Mouse (Mus musculus): ENCODE results near the gene Reep6. TPM values are rescaled to one million over a fixed set of nuclear protein-coding genes. Genes with fewer than 3 reads are reported as not detected.

Gene Reep6
- total and polyA plus RNA-seq, 3 experiments: 1.3 to 72.8 (median 49.5) TPM

- Histone ChIP-seq H3K9me3 (replicated peaks) (no peaks in the 10 kb centered on the region), H3K4me3 (ENCODE audit: low read depth, low read length) (no peak overlapping the region), H3K36me3 (replicated peaks) (no peaks in the 10 kb centered on the region), H3K27me3 (ENCODE audit: insufficient read depth, low read length) (peaks cover 86% of the 10 kb centered on the region), H3K4me1 (ENCODE audit: insufficient read depth, low read depth, low read length) (peaks cover 36% of the 10 kb centered on the region)
- TF ChIP-seq CTCF (IDR thresholded peaks at IDR 0.05; ENCODE audit: low read depth, low read length) (no peak), TAL1 (conservative IDR thresholded peaks at IDR 0.05; ENCODE audit: low read depth, low read length) (no peak), GATA1 (IDR thresholded peaks at IDR 0.05; ENCODE audit: borderline replicate concordance, low read length) (no peak), POLR2AphosphoS5 (IDR thresholded peaks at IDR 0.05; ENCODE audit: insufficient replicate concordance, low read depth, low read length) (no peak), GATA2 (IDR thresholded peaks at IDR 0.05; ENCODE audit: borderline replicate concordance, low read depth, low read length) (no peak)
- DNase-seq (ENCODE audit: low spot score): no peak
- no peak for ATAC-seq (ENCODE audit: extremely low read depth, insufficient number of reproducible peaks, low FRiP score, poor library complexity, severe bottlenecking)
Measured at GRCm38 (mm10) chr10:80300672-80301181, 29.0 kb upstream of the Reep6 start.

DNA sequence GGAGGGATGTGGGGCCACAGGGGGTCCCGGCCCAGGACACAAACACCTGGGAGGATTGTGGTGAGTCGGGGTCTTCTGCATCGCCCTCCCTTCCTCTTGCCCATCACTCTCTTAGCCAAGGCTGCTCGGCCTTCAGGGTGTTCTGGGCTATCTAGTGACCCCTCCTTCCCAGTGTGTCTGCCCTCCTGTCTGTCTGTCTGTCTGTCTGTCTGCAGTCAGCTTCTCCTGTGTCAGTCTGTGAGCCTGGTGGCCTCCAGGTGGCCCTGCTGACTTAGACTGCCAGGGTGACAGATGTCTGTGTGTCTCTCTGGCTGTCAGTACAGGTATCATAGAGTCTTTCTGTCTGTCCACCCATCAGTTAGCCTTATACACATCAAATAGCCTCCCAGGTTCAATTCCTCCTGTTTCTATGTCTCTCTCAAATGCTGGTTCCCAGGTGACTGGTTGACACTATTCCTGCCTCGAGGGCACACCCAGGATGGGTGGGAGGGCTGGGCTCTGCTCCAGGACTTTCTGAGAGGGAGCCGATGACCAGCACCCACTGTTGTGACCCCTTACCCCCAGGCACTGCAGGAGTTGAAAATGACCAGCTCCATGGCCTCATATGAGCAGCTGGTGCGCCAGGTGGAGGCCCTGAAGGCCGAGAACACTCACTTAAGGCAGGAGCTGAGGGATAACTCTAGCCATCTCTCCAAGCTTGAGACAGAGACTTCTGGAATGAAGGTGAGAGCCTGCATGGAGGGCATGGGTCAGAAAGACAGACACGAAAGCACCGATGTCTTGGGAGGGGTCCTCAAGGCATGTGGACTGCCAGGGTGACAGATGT is 28.3 kb upstream of the Reep6 start:
- DNase-seq (ENCODE audit: low spot score) (no peak), ATAC-seq (ENCODE audit: extremely low read depth, insufficient number of reproducible peaks, low FRiP score, poor library complexity, severe bottlenecking) (no peak)
- Histone ChIP-seq H3K4me3 (ENCODE audit: low read depth, low read length) (no peak overlapping the region), H3K36me3 (replicated peaks) (no peaks in the 10 kb centered on the region), H3K9me3 (replicated peaks) (no peaks in the 10 kb centered on the region), H3K27me3 (ENCODE audit: insufficient read depth, low read length) (peaks cover 92% of the 10 kb centered on the region), H3K4me1 (ENCODE audit: insufficient read depth, low read depth, low read length) (peaks cover 29% of the 10 kb centered on the region)
- TF ChIP-seq TAL1 (conservative IDR thresholded peaks at IDR 0.05; ENCODE audit: low read depth, low read length) (no peak), POLR2AphosphoS5 (IDR thresholded peaks at IDR 0.05; ENCODE audit: insufficient replicate concordance, low read depth, low read length) (no peak), CTCF (IDR thresholded peaks at IDR 0.05; ENCODE audit: low read depth, low read length) (no peak), GATA2 (IDR thresholded peaks at IDR 0.05; ENCODE audit: borderline replicate concordance, low read depth, low read length) (no peak), GATA1 (IDR thresholded peaks at IDR 0.05; ENCODE audit: borderline replicate concordance, low read length) (no peak)

- Histone ChIP-seq H3K36me3 (replicated peaks) (no peaks in the 10 kb centered on the region), H3K27me3 (ENCODE audit: insufficient read depth, low read length) (peaks cover 92% of the 10 kb centered on the region), H3K4me1 (ENCODE audit: insufficient read depth, low read depth, low read length) (peaks cover 23% of the 10 kb centered on the region), H3K4me3 (ENCODE audit: low read depth, low read length) (no peak overlapping the region), H3K9me3 (replicated peaks) (no peaks in the 10 kb centered on the region)
- DNase-seq (ENCODE audit: low spot score) (no peak), ATAC-seq (ENCODE audit: extremely low read depth, insufficient number of reproducible peaks, low FRiP score, poor library complexity, severe bottlenecking) (no peak)
- TF ChIP-seq GATA1 (IDR thresholded peaks at IDR 0.05; ENCODE audit: borderline replicate concordance, low read length) (no peak), CTCF (IDR thresholded peaks at IDR 0.05; ENCODE audit: low read depth, low read length) (no peak), TAL1 (conservative IDR thresholded peaks at IDR 0.05; ENCODE audit: low read depth, low read length) (no peak), POLR2AphosphoS5 (IDR thresholded peaks at IDR 0.05; ENCODE audit: insufficient replicate concordance, low read depth, low read length) (no peak), GATA2 (IDR thresholded peaks at IDR 0.05; ENCODE audit: borderline replicate concordance, low read depth, low read length) (no peak)
Measured at GRCm38 (mm10) chr10:80302082-80302355, 27.7 kb upstream of the Reep6 start.

- ATAC-seq (ENCODE audit: extremely low read depth, insufficient number of reproducible peaks, low FRiP score, poor library complexity, severe bottlenecking): no peak
- DNase-seq (ENCODE audit: low spot score): no peak
- TF ChIP-seq POLR2AphosphoS5 (IDR thresholded peaks at IDR 0.05; ENCODE audit: insufficient replicate concordance, low read depth, low read length) (no peak), CTCF (IDR thresholded peaks at IDR 0.05; ENCODE audit: low read depth, low read length) (no peak), GATA2 (IDR thresholded peaks at IDR 0.05; ENCODE audit: borderline replicate concordance, low read depth, low read length) (no peak), TAL1 (conservative IDR thresholded peaks at IDR 0.05; ENCODE audit: low read depth, low read length) (no peak), GATA1 (IDR thresholded peaks at IDR 0.05; ENCODE audit: borderline replicate concordance, low read length) (no peak)
Measured at GRCm38 (mm10) chr10:80302471-80302881, 27.3 kb upstream of the Reep6 start.

DNA sequence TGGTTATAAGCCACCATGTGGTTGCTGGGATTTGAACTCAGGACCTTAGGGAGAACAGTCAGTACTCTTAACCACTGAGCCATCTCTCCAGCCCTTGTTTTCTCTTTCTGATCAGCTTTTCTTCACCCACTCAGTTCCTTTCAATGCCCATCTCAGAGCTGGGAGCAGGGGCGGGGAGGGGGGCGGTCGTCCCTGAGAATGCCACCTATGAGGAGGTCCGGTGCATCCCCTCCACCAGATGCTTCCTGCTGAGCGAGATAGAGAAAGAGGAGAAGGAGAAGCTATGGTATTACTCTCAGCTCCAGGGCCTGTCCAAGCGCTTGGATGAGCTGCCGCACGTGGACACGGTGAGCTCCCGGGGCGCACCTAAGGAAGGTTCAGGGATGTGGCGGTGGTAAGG is 25.3 kb upstream of the Reep6 start:
- ATAC-seq (ENCODE audit: extremely low read depth, insufficient number of reproducible peaks, low FRiP score, poor library complexity, severe bottlenecking): no peak
- Histone ChIP-seq H3K36me3 (replicated peaks) (no peaks in the 10 kb centered on the region), H3K4me3 (ENCODE audit: low read depth, low read length) (peak overlapping the region; percentile 14; the same call in 1 of the 2 replicates), H3K27me3 (ENCODE audit: insufficient read depth, low read length) (peaks cover 93% of the 10 kb centered on the region), H3K9me3 (replicated peaks) (no peaks in the 10 kb centered on the region), H3K4me1 (ENCODE audit: insufficient read depth, low read depth, low read length) (peaks cover 14% of the 10 kb centered on the region)
- TF ChIP-seq GATA1 (IDR thresholded peaks at IDR 0.05; ENCODE audit: borderline replicate concordance, low read length) (no peak), TAL1 (conservative IDR thresholded peaks at IDR 0.05; ENCODE audit: low read depth, low read length) (no peak), CTCF (IDR thresholded peaks at IDR 0.05; ENCODE audit: low read depth, low read length) (no peak), GATA2 (IDR thresholded peaks at IDR 0.05; ENCODE audit: borderline replicate concordance, low read depth, low read length) (no peak)
- DNase-seq (ENCODE audit: low spot score): no peak

More at GRCm38 (mm10) chr10:80302471-80302881, 27.3 kb upstream of the Reep6 start:
- Histone ChIP-seq H3K27me3 (ENCODE audit: insufficient read depth, low read length) (peaks cover 92% of the 10 kb centered on the region), H3K9me3 (replicated peaks) (no peaks in the 10 kb centered on the region), H3K4me3 (ENCODE audit: low read depth, low read length) (no peak overlapping the region), H3K4me1 (ENCODE audit: insufficient read depth, low read depth, low read length) (peaks cover 18% of the 10 kb centered on the region), H3K36me3 (replicated peaks) (no peaks in the 10 kb centered on the region)

DNA sequence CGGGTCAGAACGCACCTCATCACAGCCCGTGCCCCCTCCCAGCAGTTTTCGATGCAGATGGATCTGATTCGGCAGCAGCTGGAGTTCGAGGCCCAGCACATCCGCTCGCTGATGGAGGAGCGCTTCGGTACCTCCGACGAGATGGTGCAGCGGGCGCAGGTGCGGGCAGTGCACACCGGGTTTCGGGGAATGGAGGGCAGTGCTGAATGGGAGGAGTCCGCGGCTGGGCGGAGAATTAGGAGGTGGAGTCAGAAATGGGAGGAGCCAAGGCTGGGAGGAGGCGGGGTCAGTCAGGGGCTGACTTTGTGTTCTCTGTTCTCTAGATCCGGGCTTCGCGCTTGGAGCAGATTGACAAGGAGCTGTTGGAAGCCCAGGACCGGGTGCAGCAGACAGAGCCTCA is 24.9 kb upstream of the Reep6 start:
- H3K36me3 ChIP-seq (replicated peaks): no peaks in the 10 kb centered on the region
- H3K9me3 ChIP-seq (replicated peaks): no peaks in the 10 kb centered on the region
- DNase-seq (ENCODE audit: low spot score) (no peak), ATAC-seq (ENCODE audit: extremely low read depth, insufficient number of reproducible peaks, low FRiP score, poor library complexity, severe bottlenecking) (no peak)
- H3K4me3 ChIP-seq (ENCODE audit: low read depth, low read length): peak overlapping the region; percentile 14; the same call in 1 of the 2 replicates
- no peak for TF ChIP-seq CTCF (IDR thresholded peaks at IDR 0.05; ENCODE audit: low read depth, low read length)
- no peak for TF ChIP-seq TAL1 (conservative IDR thresholded peaks at IDR 0.05; ENCODE audit: low read depth, low read length)
- no peak for TF ChIP-seq GATA2 (IDR thresholded peaks at IDR 0.05; ENCODE audit: borderline replicate concordance, low read depth, low read length)
- no peak for TF ChIP-seq POLR2AphosphoS5 (IDR thresholded peaks at IDR 0.05; ENCODE audit: insufficient replicate concordance, low read depth, low read length)
- no peak for TF ChIP-seq GATA1 (IDR thresholded peaks at IDR 0.05; ENCODE audit: borderline replicate concordance, low read length)
- peaks cover 92% of the 10 kb centered on the region for H3K27me3 ChIP-seq (ENCODE audit: insufficient read depth, low read length)
- H3K4me1 ChIP-seq (ENCODE audit: insufficient read depth, low read depth, low read length): peaks cover 14% of the 10 kb centered on the region

Data from G1E (cell line).